Mouse (Mus musculus): ENCODE measurements at regions not wholly inside any gene's neighbourhood (a gene's known extent, or its start where the extent isn't known, plus 50 kb on each side); places are given as distances from the start of the nearest gene placed in this dataset.

DNA sequence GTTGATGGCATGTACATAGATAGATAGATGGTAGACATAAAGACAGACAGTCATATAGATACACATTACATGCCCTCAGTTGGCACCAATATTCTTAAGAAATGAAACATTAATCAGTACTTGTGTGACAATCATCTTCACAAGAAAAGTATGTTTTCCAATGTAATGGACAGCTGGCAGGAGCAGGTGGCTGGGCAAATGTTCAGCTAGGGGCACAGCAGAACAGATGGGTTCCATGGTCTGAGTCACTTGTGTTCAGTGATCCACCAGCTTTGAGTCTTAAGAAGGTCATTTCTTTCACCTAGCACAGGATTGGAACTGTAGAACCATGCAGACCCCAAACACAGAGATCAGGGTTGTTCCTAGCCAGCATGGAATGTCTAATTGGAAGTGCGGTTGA lies 2631.2 kb upstream of the 5930422O12Rik start:
- TF ChIP-seq CTCF (IDR thresholded peaks at IDR 0.05; ENCODE audit: low read depth, low read length) (no peak), POLR2A (IDR thresholded peaks at IDR 0.05; ENCODE audit: borderline replicate concordance, low read depth, low read length) (no peak)
